Mouse (Mus musculus) thymus, postnatal 25 days (tissue): ENCODE measurements at regions not wholly inside any gene's neighbourhood (a gene's known extent, or its start where the extent isn't known, plus 50 kb on each side); places are given as distances from the start of the nearest gene placed in this dataset.

Experiments used
- DNase-seq: peaks from one replicate; pipeline ENCODE4 v3.0.0; 2022

DNA sequence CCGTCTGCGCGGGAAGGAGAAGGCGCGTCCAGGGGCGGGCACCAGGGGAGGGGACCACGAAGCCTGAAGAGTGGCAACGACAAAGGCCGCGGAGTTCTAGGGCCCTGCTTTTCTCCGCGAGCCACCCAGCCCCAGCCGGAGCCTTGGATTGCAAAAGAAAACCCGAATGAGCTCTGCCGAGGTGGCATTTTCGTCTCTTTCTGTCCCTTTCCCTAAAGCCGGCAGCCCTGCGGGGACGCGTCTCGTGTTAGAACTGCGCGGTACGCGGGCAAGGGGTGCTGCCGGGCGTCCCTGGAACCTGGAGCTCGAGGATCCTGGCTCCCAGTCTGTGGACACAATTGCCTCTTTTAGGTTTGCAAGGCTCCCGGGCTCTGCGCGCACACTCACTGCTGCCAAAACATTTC is 154.5 kb downstream of the Insig2 start:
- no peak for DNase-seq

DNA sequence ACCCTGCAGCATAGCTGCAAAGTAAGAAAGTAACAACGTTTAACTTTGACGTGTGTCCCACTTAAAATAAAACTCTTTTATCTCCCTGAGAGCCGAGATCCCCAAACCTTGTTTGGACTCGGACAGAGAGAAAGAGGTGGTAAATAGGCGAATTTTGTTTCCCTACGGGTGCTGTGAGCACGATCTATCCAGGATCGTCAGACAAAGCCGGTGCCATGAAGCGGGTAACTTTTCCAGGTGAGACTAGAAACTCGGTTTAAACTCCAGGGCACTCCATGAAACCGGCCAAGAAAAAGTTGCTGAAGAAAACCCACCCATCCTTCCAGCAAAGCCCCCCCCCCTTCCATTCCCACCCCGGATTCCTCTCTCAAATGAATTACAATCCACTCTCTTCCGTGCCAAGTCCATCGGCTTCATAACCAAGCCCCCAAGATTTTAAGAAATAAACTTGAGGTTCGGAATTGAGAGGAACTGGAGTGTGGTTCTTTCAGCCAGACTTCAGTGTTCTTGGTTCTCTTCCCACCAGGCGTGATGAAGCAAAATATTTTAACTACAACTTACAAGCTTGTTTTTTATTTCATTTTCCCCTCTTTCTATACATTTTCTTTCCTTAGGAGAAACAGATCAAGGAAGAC is 153.7 kb downstream of the Insig2 start:
- DNase-seq: no peak

DNA sequence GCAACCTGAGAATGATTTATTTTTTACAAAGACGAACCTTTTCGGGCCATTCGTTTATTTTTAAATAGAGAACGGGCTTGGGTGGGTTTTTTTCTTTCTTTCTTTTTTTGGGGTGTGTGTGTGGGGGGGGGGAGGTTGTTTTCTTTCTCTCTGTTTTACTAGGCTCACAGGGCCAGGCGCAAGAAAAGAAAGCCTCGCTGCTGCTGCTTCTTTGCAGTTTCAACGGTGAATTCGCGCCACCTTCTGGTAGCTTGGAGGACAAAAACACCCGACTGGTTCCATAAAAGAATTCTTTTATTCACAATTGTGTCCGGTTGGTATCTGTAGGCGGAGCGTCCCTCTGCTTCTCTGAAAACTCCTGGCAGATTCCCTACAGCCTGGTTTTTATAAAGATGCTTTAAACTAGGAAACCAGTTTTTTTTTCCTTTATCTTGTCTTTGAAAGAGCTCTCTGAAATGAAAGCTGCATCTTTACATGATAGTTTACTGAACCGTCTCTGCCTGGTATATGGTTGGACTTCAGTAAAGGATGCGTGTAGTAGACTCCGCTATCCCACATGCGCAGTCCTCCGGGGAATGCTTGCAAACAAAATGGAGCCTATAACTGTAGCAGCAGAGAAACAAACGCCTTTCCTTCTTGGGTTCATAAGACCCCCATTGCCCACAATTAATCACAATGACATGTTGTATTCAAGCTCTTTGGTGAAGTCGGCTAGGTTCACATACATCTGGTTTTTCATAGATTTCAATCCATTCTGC is 151.9 kb downstream of the Insig2 start:
- DNase-seq: peak; percentile 19

DNA sequence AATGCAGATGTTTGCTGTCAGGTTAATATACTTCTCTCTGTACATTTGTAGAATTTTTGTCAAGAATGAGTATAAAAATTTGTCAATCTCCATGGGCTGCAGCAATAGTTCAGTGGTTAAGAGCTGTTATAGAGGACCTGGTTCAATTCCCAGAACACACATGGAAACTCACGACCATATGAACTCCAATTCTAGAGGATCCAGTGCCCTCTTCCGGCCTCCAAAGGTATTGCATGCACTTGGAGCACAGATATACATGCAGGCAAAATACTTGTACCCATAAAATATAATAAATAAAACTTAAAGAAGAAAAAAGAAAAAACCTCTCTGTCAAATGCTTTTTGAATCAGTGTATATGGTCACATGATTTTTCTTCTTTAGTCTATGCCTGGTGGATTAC is 143.5 kb downstream of the Insig2 start:
- DNase-seq: no peak

DNA sequence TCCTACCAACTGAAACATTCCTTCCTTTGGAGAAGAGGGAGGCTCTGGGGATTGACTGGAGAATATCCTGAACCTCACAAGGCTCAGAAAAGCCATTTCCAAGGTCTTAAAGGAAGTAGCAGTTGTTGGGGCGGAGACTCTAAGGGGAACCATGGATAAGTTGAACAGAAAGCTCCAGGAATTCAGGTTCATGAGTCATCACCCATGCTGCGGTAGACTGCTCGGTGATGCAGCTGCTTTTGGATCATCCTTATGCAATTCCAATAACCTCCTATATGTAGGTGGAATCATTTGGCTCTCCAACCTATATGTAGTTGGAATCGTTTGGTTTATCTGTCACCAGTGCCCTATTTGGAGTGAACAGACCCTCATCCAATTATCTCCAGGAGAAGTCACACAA is 137.6 kb downstream of the Insig2 start:
- DNase-seq: no peak

DNA sequence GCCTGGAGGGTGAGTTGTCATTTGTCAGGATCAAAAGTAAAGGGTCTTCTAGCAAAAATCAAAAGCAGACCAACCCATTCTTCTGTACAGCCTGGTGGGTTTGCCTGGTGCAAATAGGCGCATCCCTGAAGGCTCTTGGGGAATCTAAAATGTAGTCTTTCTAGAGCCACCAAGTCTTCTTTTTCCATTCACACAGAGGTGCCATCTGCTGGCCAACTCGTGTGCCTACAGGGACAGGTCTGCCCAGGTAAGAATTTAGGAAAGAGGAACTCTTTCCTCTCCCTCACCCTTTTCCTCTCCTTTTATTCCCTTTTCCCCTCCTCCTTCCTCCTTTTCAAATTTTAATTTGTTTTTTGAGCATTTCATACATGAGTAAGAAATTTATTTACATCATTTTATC is 116.5 kb downstream of the Insig2 start:
- DNase-seq: no peak

DNA sequence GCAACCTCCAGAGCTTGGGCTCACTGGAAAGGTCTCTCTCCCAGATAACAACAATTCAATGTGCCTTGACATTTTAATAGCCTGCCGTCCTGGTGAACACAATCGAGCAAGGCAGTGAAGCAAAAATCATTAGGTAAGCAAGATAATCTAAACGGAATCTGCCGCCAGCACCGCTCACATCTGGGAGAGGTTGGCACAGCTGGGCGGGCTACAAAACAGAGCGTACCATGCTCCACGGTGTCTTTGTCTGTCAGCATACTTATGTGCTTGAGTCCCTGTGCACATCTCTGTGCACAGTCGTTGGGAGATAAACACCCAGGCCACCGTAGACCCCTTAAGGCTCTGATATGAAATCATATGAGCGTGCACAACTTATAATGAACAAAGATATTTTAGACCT is 108.1 kb downstream of the Insig2 start:
- no peak for DNase-seq

DNA sequence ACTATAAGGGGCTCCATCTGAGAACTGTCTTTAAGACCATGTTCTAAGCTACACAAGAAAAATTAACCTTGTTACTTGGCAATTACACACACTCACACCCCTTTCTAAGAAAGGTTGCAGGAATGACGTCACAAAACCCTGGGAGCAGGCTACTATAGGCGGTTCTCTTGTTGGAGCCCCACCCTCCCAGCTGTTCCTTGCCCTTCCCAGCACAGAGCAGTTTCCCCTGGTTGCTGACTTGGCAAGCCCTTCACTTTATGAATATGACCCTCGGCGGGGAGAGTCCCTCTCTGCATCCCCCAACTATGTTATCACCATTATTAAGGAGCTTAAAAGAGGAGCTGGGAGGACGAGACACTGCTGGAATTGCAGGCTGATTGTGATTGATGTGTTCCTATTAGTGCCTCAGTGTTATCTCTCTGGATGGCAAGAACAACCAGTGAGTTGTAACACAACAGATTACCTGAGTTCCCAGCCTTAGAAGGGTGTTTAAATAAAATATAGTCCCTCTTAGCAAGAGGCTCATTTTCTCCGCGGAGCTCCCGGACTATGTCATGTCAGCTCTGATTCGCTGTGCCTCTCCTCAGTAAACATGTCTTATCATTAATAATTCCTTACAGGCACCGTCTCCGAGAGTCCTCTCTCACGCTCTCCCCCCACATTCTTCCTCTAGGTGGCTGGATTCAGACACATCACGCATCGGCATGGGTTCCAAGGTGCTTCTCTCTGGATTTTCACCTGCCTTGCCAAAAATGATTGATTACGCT is 105.7 kb downstream of the Insig2 start:
- DNase-seq: no peak

DNA sequence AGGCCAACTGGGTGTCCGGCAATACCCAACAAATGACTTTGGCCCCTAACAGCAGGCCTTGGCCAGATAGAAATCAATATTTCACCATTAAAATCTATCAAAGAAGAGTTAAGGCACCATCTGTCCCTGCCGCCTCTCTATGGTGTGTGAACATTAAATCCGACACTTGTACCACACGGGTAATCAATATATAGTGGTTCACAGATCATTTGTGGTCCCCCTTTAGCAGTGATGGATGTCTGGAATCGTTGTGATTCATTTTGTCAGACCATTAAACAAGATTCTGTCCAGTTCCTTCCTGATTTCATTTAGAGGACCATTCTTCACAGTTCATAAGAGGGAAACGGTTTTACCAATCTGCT is 105.2 kb downstream of the Insig2 start:
- no peak for DNase-seq

DNA sequence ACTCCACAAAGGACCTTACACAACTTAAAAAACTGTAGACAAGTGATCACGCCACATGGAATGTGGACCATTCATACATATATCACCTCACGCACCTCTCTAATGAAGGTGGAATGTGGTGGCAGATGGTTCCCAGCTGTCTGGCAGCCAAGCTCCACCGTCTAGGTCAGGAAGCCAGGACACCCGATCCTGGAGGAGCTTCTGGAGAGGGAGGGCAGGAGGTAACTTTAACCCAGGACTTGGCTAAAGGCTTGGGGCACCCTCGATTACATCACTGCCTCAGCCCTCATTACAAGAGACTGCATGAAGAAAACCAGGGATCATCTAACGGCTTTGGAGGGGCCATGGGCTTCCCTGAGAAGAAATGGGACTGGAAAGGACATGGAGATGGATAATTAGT is 88.8 kb downstream of the Insig2 start:
- no peak for DNase-seq

DNA sequence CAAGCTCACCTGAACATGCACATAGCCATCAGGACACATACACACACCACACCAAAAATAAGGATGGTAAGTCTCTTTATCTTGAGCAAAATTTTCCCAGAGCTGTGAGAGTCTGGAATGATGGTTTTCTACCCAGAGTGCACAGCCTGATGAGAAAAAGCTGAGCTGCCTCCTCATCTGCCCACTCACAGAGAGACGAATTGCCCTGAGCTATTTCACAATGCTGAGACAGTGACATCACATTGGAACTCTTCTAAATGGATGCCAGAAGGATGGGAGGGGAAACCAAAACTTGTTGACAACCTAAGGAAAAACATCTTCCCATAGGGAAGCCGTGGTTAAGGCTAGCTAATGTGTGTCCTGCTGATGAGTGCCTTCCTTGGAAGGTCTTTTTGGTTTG is 84.8 kb downstream of the Insig2 start:
- no peak for DNase-seq

DNA sequence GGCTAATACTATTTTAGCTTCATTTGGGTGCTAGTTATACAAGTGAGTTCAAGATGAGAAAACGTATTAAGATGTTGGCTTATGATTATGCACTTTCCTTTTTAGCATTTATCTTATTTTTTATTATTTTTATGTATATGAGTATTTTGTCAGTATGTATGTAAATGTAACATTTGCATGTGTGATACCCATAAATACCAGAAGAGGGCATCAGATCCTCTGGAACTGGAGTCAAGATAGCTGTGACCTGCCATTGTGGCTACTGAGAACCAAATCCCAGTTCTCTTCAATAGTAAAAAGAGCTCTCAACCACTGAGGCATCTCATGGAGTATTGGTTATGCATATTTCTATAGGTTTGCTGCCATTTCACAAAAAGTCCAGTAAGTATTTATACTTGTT is 83.3 kb downstream of the Insig2 start:
- no peak for DNase-seq

DNA sequence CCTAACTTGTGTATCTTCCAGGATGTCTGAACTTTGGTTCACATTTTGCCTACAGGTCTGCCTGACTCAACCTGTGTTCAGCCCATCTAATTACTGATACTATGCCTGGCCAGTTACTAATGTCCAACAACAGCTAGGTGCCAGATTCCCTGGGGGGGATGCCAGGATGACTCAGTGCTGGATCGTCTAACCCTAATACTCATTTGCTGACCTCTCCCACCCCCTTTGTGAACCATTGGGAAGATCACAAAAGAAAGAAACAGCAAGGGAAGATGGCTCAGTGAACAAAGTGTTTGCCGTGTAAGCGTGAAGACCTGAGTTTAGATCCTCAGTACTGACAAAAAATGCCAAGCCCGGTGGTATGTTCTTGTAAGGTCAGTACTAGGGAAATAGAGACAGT is 81.7 kb downstream of the Insig2 start:
- DNase-seq: no peak

DNA sequence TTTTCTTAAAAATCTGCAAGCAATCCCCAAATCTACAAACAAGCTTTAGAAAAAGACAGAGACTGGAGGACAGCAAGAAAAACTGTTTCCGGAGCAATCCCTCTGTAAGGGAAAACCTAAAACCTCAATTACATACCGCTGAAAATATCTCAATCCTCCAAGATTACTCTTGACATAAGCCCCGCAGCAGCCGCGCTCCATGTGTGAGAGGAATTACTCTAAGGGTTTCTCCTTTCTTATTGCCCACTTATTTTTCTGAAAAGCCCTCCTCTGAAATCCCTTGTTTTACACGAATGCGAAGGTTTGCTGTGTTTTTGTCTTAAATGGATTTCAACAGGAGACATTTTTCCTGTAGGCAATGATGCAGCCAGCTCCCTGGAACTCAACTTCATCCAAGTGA is 80.3 kb downstream of the Insig2 start:
- no peak for DNase-seq

DNA sequence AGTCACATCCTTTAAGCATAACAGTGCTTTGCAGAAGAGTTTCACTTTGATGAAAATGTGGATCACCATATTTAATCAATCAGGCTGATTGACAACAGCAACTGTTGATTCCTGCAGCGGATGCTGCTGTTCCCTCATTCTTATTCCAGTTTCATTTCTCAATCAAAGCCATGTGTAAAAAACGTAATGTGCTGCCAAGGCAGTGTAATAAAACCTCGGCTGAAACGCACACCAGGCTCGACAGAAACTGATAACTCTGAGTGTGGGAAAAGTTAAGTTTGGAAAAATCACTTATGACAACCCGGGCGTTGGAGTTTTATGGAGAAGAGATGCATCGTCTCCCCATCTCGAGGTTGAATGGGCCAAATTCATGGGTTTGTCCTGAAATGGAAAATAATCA is 78.2 kb downstream of the Insig2 start:
- no peak for DNase-seq
